Mouse (Mus musculus) urinary bladder, postnatal 10 days (tissue): ENCODE measurements around the gene Actn1.
A peak's percentile ranks its signal among the peaks of the same experiment; 100 is the strongest.
"Not testable (repeated sequence)": the region's sequence is repeated elsewhere in the genome, so short reads cannot be mapped to it uniquely, and the experiment has no call there.

Experiments
- DNase-seq: peaks from one replicate; pipeline ENCODE4 v3.0.0; 2022; ENCODE audit warnings: low spot score

Gene Actn1

DNA sequence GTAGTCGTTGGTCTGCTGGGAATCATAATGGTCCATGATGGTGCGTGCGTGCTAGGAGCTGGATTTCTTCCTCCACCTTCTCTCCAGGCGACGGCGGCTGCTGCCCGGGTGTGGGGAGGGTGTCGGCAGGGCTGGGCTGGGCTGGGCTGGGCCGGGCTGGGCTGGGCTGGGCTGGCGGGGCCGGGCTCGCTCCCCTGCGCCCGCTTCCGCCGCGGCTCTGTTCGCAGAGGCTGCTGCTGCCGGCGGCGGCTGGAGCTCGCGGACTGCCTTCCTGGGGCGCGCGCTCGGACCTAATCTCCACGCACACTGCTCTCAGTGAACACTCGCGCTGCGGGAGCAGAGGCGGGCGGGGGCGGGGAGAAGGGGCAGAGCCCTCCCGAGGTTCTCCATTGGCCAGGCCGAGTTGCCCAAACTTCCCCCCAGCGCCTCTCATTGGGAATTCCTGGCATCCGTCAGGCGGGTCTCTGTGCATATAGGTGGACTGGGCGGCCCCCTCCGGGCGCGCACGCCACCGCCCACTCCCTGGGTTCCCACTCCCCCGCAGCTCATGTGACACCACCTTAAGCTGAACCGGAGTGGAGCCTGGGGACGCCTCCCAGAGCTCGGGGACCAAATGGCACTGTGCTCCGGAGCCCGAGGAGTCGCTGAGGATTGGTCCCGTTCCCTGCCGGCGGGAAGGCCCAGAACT, at the start of gene Actn1:
Gene Actn1, minus strand, starts transcription at position 316 of the 688 bp plus-strand sequence.
- DNase-seq, result peak; percentile 55

GRCm38 (mm10) chr12:80307556-80307955, 47.4 kb upstream of the Actn1 start:
- DNase-seq, result no peak

- DNase-seq, result no peak
Observed at GRCm38 (mm10) chr12:80304518-80304917, 44.3 kb upstream of the Actn1 start.

GRCm38 (mm10) chr12:80300833-80301456, 40.8 kb upstream of the Actn1 start:
- DNase-seq, result no peak

DNA sequence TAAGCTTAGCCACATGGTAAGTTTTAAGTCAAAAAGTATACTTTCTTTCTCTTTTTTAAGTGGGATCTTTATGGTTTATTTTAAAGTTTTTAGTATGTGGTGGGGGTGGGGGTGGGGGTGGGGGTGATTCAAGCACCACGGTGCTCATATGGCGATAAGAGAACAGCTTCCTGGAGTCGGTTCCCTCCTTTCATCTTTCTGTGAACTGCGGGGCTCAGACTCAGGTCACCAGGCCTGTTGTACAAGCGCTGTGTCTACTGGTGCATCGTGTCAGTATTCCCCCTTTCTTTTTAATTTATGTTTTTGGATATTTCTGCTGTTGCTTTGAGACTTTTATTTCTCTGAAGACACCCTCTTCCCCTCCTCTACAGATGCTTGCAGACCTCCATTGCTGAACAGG, 38.5 kb upstream of the Actn1 start:
- no peak for DNase-seq

GRCm38 (mm10) chr12:80291895-80292435, 31.8 kb upstream of the Actn1 start:
- no peak for DNase-seq

GRCm38 (mm10) chr12:80290964-80291363, 30.8 kb upstream of the Actn1 start:
- no peak for DNase-seq

GRCm38 (mm10) chr12:80290483-80290882, 30.3 kb upstream of the Actn1 start:
- DNase-seq, result no peak

DNA sequence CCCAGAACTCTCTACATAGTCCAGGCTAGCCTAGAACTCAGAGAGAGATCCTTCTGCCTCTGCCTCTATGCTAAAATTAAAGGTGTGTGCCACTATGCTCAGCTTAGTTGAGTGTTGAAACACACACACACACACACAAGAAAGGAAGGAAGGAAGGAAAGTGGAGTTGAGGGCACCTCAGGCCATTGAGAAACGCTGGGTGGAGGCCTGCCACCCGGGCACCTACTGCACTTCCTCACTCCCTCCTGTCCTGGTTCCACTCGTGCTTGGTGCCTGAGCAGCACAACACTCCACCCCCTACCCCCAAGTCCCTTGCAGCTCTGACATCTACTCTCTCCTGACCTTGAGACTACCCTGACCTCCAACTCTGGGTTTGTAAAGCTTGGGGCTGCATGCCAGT, 29.6 kb upstream of the Actn1 start:
- no peak for DNase-seq

GRCm38 (mm10) chr12:80285890-80286289, 25.7 kb upstream of the Actn1 start:
- no peak for DNase-seq

GRCm38 (mm10) chr12:80284251-80284650, 24.1 kb upstream of the Actn1 start:
- not testable (repeated sequence) for DNase-seq

DNA sequence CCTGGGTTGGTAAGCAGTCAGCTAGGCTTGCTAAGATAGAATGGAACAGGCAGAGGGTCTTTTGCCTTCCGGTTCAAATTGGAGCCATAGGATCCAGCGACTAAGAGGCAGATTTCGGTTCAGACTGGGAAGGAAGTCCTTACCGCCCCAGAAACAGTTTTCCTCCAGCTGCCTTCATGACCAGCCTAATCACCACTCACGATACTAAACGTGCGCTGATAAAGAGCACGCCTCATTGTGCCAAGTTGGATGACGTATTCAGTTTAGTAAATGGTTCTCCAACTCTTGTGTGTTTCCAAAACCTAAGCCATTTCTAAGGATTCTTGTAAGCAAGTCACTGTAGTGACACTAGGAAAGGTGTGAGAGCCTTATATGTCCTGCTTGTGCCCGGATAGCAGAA, 18.7 kb upstream of the Actn1 start:
- no peak for DNase-seq

GRCm38 (mm10) chr12:80277428-80277827, 17.3 kb upstream of the Actn1 start:
- no peak for DNase-seq

GRCm38 (mm10) chr12:80275187-80275820, 15.1 kb upstream of the Actn1 start:
- no peak for DNase-seq

DNA sequence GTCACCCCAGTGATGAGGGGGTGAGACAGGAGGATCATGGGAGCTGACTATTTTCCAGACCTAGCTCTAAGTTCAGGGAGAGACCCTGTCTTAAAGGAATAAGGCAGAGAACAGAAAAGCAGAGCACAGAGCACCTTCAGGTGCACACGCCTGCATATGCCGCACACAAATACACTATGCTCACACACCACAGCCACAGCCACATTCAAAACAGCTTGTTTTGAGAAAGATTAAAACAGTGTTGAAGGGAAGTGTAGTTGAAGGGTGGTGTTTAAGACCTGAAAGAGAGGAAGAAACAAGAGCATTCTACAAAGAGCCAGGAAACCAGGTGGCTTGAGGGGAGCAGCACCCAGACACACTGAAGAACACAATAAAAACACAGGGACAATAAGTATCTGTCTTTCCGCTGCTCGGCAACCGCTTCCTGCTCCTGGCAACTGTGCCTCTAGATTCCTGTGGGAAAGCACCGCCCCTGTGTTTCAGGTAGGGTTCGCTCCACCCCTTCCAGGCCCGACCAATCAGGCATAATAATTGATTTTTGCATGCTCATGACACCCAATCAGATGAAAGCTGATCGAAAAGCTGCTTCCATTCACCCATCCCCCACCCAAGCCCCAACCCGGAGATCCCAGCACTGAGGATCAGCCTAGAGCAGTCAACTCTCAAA, 13.0 kb upstream of the Actn1 start:
- no peak for DNase-seq

- no peak for DNase-seq
Observed at GRCm38 (mm10) chr12:80271806-80272205, 11.6 kb upstream of the Actn1 start.

GRCm38 (mm10) chr12:80270924-80271323, 10.8 kb upstream of the Actn1 start:
- DNase-seq, result no peak

DNA sequence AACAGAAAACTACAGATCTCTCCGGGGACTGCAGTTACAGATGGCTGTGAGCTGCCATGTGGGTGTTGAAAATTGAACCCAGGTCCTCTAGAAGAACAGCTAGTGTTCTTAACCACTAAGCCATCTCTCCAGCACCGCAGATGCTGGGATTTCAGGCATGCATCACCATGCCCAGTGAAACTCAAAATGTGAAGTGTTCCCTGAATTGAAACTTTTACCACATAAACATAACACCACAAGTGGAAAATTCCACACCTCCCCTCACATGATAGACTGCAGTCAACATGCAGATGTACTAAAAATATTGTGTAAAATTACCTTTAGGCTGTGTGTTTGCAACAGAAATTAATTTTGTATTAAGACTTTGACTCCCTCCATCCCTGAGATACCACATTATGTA, 9.1 kb upstream of the Actn1 start:
- DNase-seq, result no peak

DNA sequence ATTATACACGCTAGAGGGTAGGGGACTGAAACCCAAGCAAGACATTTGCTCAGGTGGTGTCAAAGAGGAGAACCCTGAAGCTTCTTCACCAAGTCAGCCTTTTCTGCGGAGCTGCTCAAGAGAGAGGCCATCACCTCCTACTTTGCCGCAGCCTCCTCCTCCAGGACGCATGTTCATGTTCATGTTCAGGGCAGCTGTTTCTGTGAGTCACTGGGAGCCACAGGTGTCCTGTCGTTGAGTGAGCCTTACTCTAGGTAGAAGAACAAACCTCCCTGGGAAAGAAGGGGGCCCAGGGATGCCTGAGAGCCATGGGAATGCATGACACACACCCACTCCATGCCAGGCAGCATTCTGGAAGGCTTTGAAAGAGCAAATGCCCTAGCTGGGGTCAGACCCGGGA, 7.8 kb upstream of the Actn1 start:
- DNase-seq, result no peak

DNA sequence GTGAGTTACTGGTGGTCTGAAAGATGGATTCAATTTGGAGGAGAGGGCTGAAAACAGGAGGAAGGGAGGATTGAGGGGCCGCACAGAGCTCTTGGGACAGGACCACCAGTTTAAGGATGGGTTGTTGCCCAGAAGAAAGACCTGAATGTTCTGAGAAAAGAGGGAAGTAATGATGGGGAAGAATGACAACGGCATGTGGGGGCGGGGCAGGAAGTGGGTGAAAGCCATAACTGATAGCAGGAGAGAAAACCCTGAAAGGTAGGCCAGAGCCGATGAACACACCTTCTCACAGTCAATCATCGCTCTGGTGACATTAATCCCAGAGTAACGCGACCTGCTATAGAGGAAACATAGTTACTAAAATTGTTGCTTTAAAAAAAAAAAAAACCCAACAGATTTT, 4.2 kb upstream of the Actn1 start:
- DNase-seq, result not testable (repeated sequence)

GRCm38 (mm10) chr12:80260744-80261695, 849 bp upstream of the Actn1 start:
- no peak for DNase-seq
